Mouse (Mus musculus): ENCODE data around the gene Taf10.
"Not testable (repeated sequence)": the region's sequence is repeated elsewhere in the genome, so short reads cannot be mapped to it uniquely, and the experiment has no call there.

The Taf10 gene

DNA sequence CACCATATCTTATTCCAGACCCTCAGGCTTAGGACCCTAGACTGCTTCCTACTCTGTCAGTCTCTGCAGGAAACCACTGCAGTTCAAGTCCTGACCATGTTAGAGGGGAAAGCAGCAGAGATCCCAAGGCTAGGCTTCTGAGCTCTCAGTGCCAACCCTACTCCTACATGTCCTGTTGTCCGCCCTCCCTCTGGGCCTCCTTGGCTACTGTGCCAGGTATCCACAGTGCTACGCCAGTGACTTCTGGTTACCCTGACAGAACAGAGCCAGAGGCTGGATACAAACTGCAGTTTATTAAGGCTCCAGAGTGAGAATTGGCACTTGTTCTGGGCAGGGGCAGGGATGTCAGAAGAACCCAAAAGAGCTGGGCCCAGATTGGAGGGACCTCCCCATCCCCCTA lies 8.6 kb upstream of the Taf10 start:
- no peak for DNase-seq (ENCODE audit: low read depth)

DNA sequence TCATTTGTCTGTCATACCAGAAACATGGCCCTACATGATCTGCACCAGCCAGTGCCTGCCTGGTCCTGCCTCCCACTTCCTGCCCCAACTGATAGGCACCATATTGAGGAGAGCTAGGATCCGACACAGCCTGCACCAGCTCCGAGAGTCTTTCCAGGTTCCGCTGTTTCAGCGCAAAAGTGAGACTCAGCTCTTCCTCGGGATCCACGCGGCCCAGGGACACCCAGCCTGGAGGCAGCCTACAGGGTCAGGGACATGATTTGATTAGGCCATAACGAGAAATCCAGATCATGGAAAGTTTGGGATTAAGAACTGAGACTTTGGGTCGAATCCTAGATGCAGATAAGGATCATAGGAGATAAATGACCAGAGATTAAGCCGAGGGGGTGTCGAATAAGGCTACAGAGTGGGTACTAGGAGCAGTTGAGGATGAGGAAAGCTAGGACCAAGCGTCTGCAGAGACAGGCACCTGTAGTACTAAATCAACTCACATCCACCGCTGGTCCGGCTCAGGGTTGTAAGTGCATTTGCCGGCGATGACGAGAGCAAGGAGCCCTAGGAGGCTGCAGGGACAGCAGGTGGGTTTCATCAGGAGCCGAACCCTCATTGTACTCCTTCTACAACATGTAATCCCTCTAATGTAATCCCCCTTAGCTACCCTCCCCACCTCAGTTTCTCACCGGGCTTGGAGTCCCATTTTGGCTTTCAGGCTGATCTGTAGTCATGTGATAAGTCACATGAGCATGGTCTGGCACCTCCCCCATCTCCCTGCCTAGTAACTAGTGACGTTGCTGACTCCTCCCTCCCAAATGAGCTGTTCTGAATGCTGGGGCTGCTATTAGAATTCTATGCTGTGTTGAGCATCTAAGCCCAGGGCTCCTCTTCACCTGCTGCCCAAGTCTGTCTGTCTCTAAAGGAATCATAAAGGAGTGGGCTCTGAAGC lies 7.6 kb upstream of the Taf10 start, which contains the start of gene Tpp1:
Tpp1 (minus strand) TSS at position 745 of the 943 bp plus-strand sequence.
- DNase-seq (ENCODE audit: low read depth), result peak; percentile 97

DNA sequence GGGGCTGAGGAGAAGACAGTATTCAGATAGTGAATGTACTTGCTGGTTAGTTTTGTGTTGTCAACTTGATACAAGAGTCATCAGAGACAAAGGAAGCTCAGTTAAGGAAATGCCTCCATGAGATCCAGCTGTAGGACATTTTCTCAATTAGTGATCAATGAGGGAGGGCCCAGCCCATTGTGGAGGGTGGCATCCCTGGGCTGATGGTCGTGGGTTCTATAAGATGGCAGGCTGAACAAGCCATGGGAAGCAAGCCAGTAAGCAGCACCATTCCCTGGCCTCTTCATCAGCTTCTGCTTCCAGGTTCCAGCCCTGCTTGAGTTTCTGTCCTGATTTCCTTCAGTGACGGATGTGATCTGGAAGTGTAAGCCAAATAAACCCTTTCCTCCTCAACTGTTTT lies 3.6 kb upstream of the Taf10 start:
- no peak for DNase-seq (ENCODE audit: low read depth)

DNA sequence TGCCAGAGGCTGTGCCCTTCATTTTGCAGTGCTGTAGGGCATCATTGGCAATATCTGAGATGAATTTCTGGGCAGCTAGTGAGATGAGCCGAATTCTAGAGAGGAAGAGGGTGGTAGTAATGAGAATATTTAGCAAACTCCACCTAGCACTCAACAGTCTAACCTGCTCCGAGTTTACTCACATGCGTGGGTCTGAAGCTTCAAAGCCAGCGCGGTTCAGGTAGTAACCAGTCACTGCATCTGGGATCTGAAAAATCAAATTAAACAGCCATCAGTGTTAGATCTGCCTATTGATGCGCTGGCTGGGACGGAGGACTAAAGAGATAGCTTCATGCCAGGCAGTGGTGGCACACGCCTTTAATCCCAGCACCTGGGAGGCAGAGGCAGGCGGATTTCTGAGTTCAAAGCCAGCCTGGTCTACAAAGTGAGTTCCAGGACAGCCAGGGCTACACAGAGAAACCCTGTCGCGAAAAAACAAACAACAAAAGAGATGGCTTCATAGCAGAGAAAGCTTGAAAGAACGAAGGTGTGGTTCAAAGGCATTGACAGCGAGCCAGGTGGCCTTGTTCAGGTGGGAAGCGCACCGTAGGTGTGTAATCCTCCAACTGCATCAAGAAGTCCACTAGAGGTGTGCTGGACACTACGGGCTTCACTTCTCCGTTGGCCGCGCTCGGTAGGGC lies 775 bp downstream of the Taf10 start:
- DNase-seq (ENCODE audit: low read depth), result not testable (repeated sequence)

DNA sequence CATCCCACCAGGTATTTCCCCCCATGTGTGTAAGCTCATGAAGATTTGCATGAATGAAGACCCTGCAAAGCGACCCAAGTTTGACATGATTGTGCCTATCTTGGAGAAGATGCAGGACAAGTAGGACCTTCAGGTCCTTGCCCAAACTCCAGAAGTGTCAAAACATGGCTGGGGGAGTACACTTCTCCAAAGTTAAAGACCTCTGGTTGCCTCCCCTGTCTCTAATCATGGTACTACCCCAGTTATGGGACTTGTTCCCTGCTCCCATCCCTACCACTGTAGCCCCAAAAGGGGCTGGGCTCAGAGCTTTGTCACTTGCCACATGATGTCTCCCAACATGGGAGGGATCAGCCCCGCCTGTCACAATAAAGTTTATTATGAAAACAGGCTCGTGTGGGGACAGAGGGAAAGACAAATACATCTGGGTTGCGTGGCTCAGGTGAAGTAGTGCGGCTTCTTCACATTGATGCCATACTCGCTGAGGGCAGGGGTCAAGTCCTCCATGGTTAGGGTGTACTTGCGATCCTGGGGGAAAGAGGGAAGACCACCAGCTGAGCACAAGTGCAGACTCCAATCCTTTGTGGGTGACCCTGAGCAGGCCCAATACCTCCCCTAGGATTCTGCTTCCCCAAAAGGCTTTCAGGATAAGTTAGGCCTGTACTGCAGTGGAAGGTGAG lies 1.5 kb downstream of the Taf10 start:
- DNase-seq (ENCODE audit: low read depth), result not testable (repeated sequence)

DNA sequence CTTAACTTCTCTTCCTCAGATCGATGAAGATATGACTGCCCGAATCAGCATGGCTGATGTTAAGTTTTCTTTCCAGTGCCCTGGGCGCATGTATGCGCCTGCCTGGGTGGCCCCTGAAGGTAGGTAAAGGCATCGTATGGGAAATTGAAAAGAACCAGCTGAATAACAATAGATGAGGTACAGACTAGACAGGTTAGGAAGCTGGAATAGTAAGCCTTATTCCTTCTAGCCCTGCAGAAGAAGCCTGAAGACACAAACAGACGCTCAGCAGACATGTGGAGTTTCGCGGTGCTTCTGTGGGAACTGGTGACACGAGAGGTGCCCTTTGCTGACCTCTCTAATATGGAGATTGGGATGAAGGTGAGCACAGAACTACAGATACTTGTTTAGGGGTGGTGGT lies 2.2 kb downstream of the Taf10 start:
- no peak for DNase-seq (ENCODE audit: low read depth)

DNA sequence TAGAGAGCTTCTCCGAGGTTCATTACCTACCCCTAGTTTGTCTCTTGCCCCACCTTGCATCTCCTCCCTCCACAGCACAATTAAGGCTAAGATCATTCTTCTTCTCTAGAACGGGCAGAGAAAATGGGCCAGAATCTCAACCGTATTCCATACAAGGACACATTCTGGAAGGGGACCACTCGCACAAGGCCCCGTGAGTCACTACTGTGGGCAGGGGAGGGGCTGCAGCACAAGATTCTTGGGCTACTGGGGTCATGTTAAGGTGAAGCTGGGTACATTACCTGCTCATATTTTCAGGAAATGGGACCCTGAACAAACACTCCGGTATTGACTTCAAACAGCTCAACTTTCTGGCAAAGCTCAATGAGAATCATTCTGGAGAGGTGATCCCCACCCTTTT lies 3.3 kb downstream of the Taf10 start:
- DNase-seq (ENCODE audit: low read depth), result no peak

DNA sequence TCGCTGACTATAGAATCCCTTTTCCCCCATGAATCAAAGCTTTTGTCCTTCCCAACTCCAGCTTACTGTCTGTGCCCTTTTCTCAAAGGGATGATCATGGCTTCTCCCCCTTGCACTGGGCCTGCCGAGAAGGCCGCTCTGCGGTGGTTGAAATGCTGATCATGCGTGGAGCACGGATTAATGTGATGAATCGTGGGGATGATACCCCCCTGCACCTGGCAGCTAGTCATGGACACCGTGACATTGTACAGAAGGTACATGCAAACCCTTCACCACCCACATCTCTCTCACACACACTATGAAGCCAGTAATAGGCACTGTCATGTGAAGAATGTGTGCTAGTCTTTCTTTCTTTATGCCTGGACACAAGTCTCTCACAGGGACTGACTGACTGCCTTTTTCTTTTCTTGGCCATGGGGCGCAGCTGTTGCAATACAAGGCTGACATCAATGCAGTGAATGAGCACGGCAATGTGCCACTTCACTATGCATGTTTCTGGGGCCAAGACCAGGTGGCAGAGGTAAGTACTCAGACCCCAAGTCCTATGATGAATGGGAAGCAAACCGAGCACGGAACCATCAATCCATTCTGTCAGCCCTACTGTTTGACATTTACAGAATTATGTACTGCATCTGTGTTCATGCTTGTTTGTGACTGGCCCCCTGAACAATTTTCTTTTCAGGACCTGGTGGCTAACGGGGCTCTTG lies 3.9 kb downstream of the Taf10 start:
- DNase-seq (ENCODE audit: low read depth), result no peak

DNA sequence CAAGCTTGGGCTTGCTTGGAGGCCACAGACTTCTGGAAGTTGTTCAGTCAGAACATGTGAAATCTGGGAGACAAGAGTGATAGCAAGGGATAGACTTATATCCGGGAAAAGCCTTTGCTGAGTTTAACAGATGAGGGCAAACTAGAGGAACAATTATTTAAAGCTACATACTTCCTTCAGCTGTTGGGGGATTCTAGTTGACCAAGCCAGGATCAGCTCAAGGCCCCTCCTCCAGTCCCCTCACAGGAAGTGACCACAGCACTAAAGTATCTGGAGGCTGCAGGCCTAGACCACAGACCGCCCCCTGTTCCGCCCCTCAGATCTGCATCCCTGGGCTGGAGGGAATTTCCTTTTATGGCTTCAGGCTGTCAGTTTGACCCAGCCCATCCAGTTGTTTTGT lies 5.2 kb downstream of the Taf10 start:
- peak; percentile 29 for DNase-seq (ENCODE audit: low read depth)

DNA sequence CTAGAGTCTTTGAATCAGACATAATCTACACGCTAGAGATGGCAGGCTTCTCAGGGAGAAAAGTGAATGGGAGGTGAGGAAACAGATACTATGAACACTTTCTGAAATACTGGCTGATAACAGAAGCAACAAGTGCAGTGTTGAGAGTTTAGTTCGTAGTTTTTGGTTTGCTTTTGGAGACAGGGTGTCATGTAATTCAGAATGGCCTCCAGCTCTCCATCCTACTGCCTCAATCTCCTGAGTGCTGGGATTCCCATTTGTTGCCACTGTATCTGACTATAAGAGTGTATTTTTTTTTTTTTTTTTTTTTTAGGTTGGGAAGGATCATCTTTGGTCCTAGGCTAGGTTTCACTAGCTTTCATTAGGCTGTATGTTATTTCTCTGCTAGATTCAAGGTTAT lies 5.9 kb downstream of the Taf10 start:
- no peak for DNase-seq (ENCODE audit: low read depth)

DNA sequence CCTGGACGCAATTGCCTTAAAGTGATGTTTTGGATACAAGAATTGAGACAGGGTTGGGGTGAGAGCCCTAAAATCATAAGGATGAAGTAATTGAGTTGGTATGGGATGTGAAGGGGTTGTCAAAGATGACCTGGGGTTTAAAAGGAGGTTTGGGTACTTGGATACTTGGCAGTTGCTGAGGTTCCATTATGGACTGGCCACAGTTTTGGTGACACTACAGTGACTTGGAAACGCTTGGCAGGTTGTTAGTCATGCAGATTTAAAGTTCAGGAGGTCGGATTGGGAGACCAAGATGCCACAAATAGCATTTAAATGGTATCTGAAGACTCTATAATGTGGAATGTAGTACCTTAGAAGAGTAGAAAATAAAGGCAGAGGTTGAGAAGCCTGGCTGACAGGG lies 6.5 kb downstream of the Taf10 start:
- DNase-seq (ENCODE audit: low read depth), result no peak

DNA sequence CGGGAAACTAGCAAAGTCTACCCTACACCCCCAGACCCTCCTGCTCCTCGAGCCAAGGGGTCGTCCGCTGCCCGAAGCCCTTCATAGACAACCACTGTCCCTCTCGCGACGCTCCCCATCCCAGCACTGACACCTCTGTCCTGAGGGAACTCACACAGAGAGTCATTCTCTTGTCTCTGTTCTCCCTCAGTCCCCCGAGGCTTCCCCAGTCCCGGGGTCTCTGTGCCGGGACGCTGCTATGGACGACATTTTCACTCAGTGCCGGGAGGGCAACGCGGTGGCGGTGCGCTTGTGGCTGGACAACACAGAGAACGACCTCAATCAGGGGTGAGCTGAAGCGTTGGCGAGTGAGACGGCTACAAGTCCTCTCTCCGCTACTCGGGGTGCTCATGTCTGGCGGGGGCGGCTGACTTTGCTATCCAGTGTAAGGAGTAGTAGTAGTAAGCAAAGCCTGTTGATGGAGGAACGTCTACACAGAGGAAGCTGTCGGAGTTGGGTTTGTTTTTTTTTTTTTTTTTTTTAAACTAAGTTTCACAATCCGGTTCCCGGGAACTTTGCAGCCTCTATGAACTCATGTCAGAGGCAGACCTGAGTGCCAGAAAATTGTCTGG lies 7.1 kb downstream of the Taf10 start, which contains the start of gene Rrp8:
Rrp8 (minus strand) TSS at position 475 of the 611 bp plus-strand sequence.
- DNase-seq (ENCODE audit: low read depth), result peak; percentile 61

DNA sequence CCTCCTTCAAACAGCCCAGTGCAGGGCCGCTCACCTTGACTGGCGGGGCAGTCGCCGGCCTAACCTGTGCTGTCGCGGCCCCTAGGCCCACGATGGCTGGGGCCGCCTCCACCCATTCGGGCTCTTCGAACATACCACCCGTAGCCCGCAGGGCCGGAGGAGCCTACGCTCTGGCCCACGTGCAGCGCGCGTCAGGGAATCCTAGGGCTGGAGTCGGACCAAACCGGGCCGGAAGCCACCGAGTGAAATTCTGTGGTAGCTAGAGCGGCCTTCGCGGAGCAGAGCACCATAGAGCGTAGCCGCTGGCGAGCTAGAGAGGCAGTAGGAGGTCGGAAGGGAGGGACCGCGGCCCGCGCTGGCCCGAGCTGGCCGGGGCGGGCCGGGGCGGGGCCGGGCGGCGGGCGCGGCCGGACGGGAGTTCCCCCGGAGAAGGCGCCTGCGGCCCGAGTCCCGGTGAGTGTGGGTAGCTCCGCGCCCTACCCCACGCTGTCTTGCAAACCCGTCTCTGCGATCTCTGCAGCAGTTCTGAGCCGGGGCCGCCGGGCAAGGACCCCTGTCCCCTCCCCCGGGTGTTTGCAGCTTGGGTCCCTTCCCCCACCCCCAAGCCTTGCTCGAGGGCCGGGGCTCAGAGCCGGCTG lies 7.8 kb downstream of the Taf10 start, which contains the start of gene Ilk:
Ilk (plus strand) TSS at position 329 of the 638 bp plus-strand sequence.
- peak; percentile 91 for DNase-seq (ENCODE audit: low read depth)

DNA sequence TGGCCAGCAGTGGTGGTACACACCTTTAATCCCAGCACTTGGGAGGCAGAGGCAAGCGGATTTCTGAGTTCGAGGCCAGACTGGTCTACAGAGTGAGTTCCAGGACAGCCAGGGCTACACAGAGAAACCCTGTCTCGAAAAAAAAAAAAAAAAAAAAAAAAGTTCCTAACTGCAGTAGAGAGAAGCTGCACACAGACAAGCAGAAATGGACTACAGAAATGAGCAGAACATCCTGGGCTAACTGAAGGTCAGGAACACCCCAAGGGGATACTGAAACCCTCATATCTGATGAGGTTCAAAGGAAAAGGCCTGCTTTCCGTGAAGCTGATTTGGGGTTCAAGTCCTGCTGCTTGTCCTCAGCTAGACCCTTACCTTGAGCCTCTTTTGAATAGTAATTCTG lies 8.7 kb downstream of the Taf10 start:
- not testable (repeated sequence) for DNase-seq (ENCODE audit: low read depth)

DNA sequence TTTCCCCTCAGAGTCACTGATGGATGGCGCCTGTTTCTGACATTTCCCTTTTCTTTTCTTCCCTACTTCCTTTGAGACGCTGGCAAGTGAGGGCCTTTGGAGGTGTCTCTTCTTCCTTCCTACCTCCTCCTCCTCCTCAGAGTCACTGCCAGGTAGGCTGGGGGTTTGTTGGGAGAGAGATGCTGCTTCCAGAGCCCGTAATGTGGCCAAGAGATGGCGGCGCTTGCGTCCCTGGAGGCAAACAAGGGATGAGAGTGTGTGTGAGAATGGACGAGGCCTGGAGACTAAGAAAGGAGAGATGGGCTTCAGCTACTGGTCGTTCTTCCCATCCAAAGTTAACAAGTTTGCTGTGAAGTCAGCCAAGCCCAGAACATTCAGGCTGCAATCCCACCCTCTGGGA lies 9.3 kb downstream of the Taf10 start:
- no peak for DNase-seq (ENCODE audit: low read depth)

DNA sequence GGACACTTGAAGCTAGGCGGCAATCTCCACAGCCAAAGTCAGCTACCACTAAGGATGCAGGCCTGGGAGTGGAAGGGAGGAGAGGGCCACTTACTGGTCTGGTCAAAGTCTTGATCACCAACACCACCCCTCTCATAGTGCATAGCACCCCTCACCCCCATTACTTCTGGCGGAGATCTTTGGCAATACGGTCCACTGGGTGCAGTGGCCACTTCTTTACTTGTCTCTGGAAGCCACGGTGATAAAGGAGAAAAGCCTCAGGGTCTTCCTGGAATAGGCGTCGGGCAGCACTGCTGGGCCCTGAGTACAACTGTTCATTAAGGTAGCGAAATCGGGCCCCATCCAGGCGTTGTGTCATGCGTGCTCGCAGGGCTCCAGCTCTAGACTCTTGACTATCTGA lies 10.3 kb downstream of the Taf10 start:
- no peak for DNase-seq (ENCODE audit: low read depth)

DNA sequence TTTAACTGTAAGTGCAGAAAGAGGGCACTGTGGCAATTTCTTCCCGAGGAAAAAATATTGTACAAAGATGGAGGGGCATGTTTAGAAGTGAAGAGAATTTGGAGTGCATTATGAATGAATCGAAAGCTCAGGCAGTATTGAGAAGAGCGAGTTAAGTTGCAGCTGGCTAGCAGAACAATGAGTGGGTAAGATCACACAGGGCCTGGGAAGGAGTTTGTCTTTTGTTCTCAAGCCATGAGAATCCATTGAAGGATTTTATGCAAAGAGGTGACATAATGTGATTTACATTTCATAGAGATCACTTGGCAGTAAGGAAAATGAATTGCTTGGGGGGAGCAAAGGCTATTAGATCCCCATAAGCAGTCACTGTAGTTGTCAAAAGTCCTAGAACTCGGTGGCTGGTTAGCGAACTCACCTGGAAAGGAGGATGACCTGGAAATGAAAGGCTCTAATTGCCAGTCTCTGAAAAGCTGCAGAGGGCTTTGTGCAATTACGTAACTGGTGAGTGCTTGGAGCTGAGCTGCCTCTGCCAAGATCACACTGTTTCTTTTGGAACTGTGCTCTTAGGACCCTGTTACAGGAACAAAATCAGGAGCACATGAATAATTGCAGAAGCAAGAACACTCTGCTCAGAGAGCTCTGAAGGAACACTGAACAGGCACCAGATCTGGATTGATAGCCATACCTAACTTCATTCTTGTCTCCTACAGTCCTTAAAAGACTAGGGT lies 15.3 kb downstream of the Taf10 start:
- DNase-seq (ENCODE audit: low read depth), result no peak

DNA sequence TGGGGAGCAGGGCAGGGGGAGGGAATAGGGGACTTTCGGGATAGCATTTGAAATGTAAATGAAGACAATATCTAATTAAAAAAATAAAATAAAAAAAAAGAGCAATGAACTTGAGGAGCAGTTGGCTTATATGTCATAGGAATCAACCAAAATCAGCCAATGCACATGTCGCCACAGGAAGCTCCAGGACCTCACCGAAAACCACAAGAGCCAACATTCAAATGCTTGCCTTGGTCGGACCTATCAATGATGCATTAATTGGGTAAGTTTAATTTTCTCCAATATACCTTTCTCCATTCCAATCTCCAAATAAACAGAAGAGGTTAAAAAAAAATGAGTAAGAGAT lies 17.2 kb downstream of the Taf10 start:
- no peak for DNase-seq (ENCODE audit: low read depth)

DNA sequence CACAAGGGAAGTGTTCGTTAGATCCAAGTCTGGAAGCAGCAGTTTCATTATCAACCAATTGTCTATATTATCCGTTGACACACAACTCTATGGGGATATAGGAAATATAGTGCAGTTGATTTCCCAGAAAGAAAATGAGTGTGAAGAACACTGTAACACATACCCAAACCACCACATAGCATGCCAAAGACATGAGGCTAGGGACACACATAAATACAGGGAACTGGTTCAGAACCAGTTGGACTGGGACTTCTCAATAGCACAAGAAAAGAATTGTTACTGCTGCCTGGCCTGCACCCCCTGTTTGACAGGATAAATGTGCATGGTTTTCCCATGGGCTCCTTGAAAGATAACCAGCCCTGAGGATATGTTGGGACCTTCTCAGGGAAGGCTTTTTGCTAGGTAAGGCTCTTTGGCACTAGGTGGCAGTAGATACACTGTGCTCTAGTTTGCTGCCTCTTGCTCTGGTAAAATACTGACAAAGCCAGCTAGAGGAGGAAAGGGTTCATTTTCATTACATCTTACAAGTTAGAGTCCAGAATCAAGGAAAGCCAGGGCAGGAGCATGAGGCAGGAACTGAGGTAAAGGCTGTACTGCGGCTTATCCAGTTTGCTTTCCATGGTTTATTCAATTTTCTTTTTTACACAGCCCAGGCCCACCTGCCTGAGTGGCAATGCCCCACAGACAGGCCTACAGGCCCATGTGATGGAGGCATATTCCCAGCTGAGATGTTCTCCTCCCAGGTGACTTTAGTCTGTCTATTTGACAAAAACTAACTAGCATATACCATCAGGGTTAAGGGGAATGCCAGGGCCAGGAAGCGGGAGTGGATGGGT lies 17.8 kb downstream of the Taf10 start:
- peak; percentile 78 for DNase-seq (ENCODE audit: low read depth)
